Mouse (Mus musculus): ENCODE measurements around the gene Nav3.

- TF ChIP-seq CTCF (IDR thresholded peaks at IDR 0.05; ENCODE audit: low read depth, low read length): no peak
- TF ChIP-seq POLR2A (IDR thresholded peaks at IDR 0.05; ENCODE audit: borderline replicate concordance, low read depth, low read length): no peak
These were observed 659.0 kb downstream of the Nav3 start for GRCm38 (mm10) chr10:109796981-109797380.
